Mouse (Mus musculus): ENCODE measurements around the gene Nfkbiz. TPM values are rescaled to one million over a fixed set of nuclear protein-coding genes. Genes with fewer than 3 reads are reported as not detected.
"Not testable (repeated sequence)": the region's sequence is repeated elsewhere in the genome, so short reads cannot be mapped to it uniquely, and the experiment has no call there.

Nfkbiz gene
- total RNA-seq (2021), result 1 to 10 TPM; 1.8 to 2.8 TPM
- long read RNA-seq, experiment 1, partial matches to known transcripts, result 1 of 1 reads
- long read RNA-seq, experiment 1, other reads (novel, unspliced or antisense), result 0 of 1 reads
- long read RNA-seq, experiment 2, partial matches to known transcripts, result 1 of 2 reads
- long read RNA-seq, experiment 2, other reads (novel, unspliced or antisense), result 1 of 2 reads

GRCm38 (mm10) chr16:55838510-55839474, at the start of gene Nfkbiz:
Nfkbiz (minus strand) TSS chr16:55838899.
- DNase-seq, result peak; percentile 85

- DNase-seq, result no peak
Observed at GRCm38 (mm10) chr16:55887814-55888583, 49.3 kb upstream of the Nfkbiz start.

GRCm38 (mm10) chr16:55884246-55884645, 45.5 kb upstream of the Nfkbiz start:
- DNase-seq, result no peak

GRCm38 (mm10) chr16:55876025-55876424, 37.3 kb upstream of the Nfkbiz start:
- no peak for DNase-seq

- DNase-seq, result no peak
Observed at GRCm38 (mm10) chr16:55863832-55864231, 25.1 kb upstream of the Nfkbiz start.

- peak; percentile 62 for DNase-seq
Observed at GRCm38 (mm10) chr16:55863149-55863815, 24.6 kb upstream of the Nfkbiz start.

- no peak for DNase-seq
Observed at GRCm38 (mm10) chr16:55861104-55861503, 22.4 kb upstream of the Nfkbiz start.

- not testable (repeated sequence) for DNase-seq
Observed at GRCm38 (mm10) chr16:55859421-55859820, 20.7 kb upstream of the Nfkbiz start.

- DNase-seq, result peak; percentile 62
Observed at GRCm38 (mm10) chr16:55858465-55858864, 19.8 kb upstream of the Nfkbiz start.

GRCm38 (mm10) chr16:55852943-55853727, 14.4 kb upstream of the Nfkbiz start:
- DNase-seq, result peak; percentile 82

GRCm38 (mm10) chr16:55852515-55852914, 13.8 kb upstream of the Nfkbiz start:
- no peak for DNase-seq

- no peak for DNase-seq
Observed at GRCm38 (mm10) chr16:55850485-55850884, 11.8 kb upstream of the Nfkbiz start.

- no peak for DNase-seq
Observed at GRCm38 (mm10) chr16:55847679-55848078, 9.0 kb upstream of the Nfkbiz start.

GRCm38 (mm10) chr16:55844847-55845246, 6.1 kb upstream of the Nfkbiz start:
- no peak for DNase-seq

GRCm38 (mm10) chr16:55843919-55844318, 5.2 kb upstream of the Nfkbiz start:
- no peak for DNase-seq

- no peak for DNase-seq
Observed at GRCm38 (mm10) chr16:55843134-55843533, 4.4 kb upstream of the Nfkbiz start.

- DNase-seq, result no peak
Observed at GRCm38 (mm10) chr16:55841506-55841905, 2.8 kb upstream of the Nfkbiz start.

- no peak for DNase-seq
Observed at GRCm38 (mm10) chr16:55838129-55838509, 580 bp downstream of the Nfkbiz start.

- DNase-seq, result not testable (repeated sequence)
Observed at GRCm38 (mm10) chr16:55837653-55838052, 1.0 kb downstream of the Nfkbiz start.

- no peak for DNase-seq
Observed at GRCm38 (mm10) chr16:55837168-55837567, 1.5 kb downstream of the Nfkbiz start.

GRCm38 (mm10) chr16:55835798-55836197, 2.9 kb downstream of the Nfkbiz start:
- DNase-seq, result no peak

All from gastrocnemius, postnatal 10 days (tissue).